Mouse (Mus musculus): ENCODE results near the gene 1700030K09Rik. TPM values are rescaled to one million over a fixed set of nuclear protein-coding genes. Genes with fewer than 3 reads are reported as not detected.

1700030K09Rik gene
- total RNA-seq (2023): 0.79 and 1.6 TPM in 2 replicates

DNA sequence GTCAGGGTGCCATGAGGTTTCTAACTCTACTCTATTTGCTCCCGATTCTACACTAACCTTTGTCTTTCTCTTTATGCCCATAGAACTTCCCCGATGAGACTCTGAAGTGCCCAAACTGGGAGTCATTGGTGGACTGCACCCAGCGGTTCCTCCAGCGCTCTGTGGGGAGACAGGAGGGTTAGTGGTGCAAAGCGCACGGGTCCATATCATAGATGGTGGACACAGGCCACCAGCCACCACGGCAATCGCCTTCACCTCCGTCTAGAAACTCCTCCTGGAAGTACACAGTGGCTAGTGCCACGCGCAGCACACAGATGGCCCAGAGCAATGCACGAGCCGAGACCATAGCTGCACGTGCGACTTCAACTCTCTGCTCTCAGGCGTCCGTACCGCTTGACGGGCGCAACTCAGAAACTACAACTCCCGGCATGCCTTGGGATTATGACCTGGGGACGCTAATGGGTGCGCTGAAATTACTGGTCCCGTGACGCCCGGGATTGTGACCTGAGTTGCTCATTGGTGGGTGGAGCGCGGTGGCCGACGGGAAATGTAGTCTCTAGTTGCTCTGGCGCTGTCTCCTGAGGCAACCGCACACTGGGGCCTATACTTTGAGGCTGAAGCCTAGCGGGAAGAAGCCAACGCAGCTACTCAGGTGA is at the start of gene 1700030K09Rik, which contains the start of gene Calr3:
Gene 1700030K09Rik, plus strand, starts transcription at position 543 of the 656 bp plus-strand sequence.
Gene Calr3, minus strand, starts transcription at position 533 of the 656 bp plus-strand sequence.

DNA sequence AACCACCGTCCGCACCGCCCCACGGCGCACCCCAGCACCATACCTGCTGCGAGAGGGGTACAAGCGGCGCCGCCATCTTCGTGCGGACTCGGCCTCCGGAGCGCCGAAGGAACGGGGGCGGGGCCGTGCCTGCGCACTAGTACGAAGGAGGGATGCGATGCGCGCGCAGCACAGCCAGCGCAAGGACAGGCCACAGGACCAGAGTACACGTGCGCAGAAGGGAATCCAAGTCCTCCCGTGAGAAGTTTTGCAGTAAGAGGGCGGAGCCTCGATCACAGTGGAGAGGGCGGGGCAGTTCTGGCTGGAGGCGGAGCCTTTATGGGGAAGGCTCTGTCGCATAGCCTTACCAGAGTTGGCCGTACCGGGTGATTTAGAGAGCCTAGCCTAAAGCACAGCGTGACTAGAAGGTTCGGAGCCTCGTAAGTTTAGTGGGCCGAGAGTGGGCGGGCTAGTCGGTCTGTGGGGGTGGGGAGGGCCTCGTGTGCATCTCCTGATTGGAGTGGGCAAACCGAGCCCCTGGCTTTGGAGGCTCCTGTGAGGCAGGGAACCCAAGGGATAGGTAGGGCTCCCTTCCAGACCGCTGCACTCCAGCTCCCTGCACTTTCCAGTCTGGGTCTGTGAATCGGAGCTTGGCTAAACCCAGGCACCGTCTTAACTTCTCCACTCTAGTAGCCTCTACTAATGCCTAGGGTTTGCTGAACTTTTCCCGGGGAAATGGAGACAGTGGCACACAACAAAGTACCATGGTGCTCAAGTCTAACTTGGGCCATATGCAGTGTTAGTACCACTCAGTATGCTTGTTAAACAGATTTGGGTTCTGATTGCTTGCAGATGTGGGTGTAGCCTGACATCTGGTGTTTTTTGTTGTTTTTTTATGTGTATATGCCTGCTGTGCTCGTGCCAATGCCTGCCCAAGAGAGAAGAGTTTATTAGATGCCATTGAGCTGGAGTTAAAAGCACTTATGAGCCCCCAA is 22.0 kb upstream of the 1700030K09Rik start, which contains the start of gene Eps15l1:
Gene Eps15l1, minus strand, starts transcription at position 99 of the 974 bp plus-strand sequence.

DNA sequence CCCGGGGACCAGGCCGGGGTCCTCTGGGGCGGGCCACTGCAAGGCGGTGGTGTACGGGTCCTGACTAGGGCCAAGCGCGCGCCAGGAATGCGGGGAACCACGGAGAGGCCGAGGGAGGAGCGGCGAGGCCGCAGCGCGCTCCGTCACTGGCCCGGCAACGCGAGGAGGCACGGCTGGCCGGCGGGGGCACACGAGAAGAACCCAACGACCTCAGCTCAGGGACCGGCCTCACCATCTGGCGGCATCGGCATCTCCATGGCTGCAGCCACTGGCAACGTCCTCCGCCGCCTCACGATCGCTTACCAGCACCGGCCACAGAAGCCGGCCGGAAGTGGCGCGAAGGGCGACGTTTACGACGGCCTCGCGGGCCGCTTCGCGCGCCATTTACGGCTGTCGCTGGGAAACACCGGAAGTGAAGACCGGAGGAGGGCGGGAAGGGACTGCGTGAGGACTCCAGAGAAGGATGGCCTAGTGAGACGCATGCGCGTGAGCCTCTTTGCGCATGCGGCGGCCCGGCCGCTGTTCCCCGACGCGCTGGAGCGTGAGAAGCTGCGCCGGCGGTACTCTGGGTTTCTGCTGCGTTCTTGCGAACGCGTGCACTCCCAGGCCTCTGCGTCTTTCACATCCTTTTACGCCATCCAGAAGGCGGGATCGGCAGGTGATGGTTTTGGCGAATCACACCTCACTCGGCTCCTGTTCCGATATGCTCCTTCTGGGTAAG is 31.3 kb downstream of the 1700030K09Rik start, which contains the start of gene Cherp:
Gene Cherp, minus strand, starts transcription at position 401 of the 721 bp plus-strand sequence.

DNA sequence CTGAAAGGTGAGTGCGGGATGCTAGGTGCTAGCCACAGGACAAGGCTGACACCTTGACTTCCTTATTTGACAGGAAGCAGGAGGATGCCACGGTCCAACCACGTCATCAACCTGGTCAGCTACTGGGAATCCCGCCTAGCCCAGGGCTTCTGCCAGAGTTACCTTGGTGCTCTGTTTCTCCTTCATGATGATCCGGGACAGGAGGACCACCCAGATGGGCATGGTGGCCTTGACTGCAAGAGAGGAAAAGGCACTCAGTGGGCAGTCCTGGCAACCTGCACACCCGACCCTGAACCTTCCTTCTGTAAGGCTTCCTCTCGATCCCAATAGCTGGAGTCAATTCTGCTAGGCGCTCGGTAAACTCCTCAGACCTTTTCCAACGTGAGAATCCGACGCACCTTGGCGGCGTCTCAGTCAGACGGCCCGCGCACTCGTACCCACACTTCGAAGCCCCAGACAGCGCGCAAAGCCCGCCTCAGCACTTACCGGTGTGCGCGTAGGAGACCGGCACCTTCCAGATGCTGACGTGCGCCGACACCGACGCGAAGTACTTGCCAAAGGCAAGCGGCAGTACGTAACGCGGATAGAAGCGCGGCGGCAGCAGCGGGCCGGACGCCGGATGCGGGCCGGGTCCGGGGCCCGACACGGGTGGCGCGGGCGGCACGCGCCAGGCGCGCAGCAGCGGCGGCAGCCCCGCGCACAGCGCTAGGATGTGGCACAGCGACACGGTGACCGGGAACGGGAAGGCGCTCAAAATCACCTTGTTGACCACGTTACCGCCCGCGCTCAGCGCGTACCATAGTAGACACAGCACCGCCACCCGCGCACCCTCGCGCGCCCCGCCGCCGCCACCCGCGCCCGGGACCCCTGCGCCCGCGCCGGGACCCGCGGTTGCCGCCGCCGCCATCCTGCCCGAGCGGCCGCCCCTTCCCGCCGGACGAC is 48.3 kb downstream of the 1700030K09Rik start, which contains the start of gene Slc35e1:
Gene Slc35e1, minus strand, starts transcription at position 935 of the 942 bp plus-strand sequence.

Other genes with a start within 250 kb of the 1700030K09Rik start
- gene Cib3, start 231.0 kb upstream of the 1700030K09Rik start, total RNA-seq (2023): 0.88 and 1.3 TPM in 2 replicates
- gene Gm11034, start 230.2 kb upstream of the 1700030K09Rik start, total RNA-seq (2023): not detected in 2 replicates
- 102 and 118 TPM in 2 replicates for gene Fam32a, start 224.2 kb upstream of the 1700030K09Rik start, total RNA-seq (2023)
- gene Ap1m1, start 203.9 kb upstream of the 1700030K09Rik start, total RNA-seq (2023): 156 and 168 TPM in 2 replicates
- gene Gm10282, start 138.6 kb upstream of the 1700030K09Rik start, total RNA-seq (2023): 63.1 and 91.0 TPM in 2 replicates
- 2,209 and 2,764 TPM in 2 replicates for gene Klf2, start 124.8 kb upstream of the 1700030K09Rik start, total RNA-seq (2023)
- gene Eps15l1, start 22.4 kb upstream of the 1700030K09Rik start, total RNA-seq (2023): 46.0 and 60.4 TPM in 2 replicates
- gene Calr3, start within 50 bp of the 1700030K09Rik start, total RNA-seq (2023): not detected in 2 replicates
- 62.2 and 65.7 TPM in 2 replicates for gene Cherp, start 31.3 kb downstream of the 1700030K09Rik start, total RNA-seq (2023)
- 147 and 157 TPM in 2 replicates for gene Slc35e1, start 48.7 kb downstream of the 1700030K09Rik start, total RNA-seq (2023)
- gene Med26, start 104.4 kb downstream of the 1700030K09Rik start, total RNA-seq (2023): 13.2 and 16.7 TPM in 2 replicates
- 117 and 121 TPM in 2 replicates for gene Smim7, start 127.2 kb downstream of the 1700030K09Rik start, total RNA-seq (2023)
- 22.8 and 23.8 TPM in 2 replicates for gene Tmem38a, start 128.2 kb downstream of the 1700030K09Rik start, total RNA-seq (2023)
- gene Nwd1, start 202.8 kb downstream of the 1700030K09Rik start, total RNA-seq (2023): 0.41 and 0.47 TPM in 2 replicates